Mouse (Mus musculus) midbrain, embryonic 14.5 days (tissue): ENCODE data around the gene Gm20388. TPM values are rescaled to one million over a fixed set of nuclear protein-coding genes. Genes with fewer than 3 reads are reported as not detected.

ENCODE experiments used
- ATAC-seq: fragments of 200-750 bp; cut with Nextera tagmentation; 2 replicates; pipeline ENCODE4 v1.8.0; 2017; ENCODE audit warnings: moderate number of reproducible peaks, moderate library complexity; ENCODE audit not compliant: low FRiP score, low TSS enrichment
- DNase-seq: peaks from one replicate; pipeline ENCODE4 v3.0.0-alpha.2; 2015
- H3K27ac ChIP-seq: fragments of 300-500 bp; sonication (generic); replicated peaks from 2 replicates; pipeline ENCODE4 v1.5.1; 2014; ENCODE audit warnings: mild to moderate bottlenecking, low read depth, low read length, moderate library complexity
- H3K27me3 ChIP-seq: fragments of 300-500 bp; sonication (generic); 2 replicates; pipeline ENCODE4 v1.6.1; 2014; ENCODE audit warnings: low read length, control low read depth, mixed read lengths; ENCODE audit not compliant: control insufficient read depth, insufficient read depth
- H3K36me3 ChIP-seq: fragments of 300-500 bp; sonication (generic); 2 replicates; pipeline ENCODE4 v1.6.1; 2014; ENCODE audit warnings: low read length, control low read depth; ENCODE audit not compliant: control insufficient read depth, insufficient read depth
- H3K4me1 ChIP-seq: fragments of 300-500 bp; sonication (generic); 2 replicates; pipeline ENCODE4 v1.6.1; 2014; ENCODE audit warnings: mild to moderate bottlenecking, antibody characterized with exemption, low read length, control low read depth; ENCODE audit not compliant: control insufficient read depth, insufficient read depth
- H3K4me2 ChIP-seq: fragments of 300-500 bp; sonication (generic); 2 replicates; pipeline ENCODE4 v1.6.1; 2014; ENCODE audit warnings: mild to moderate bottlenecking, low read length, moderate library complexity
- H3K4me3 ChIP-seq: fragments of 300-500 bp; sonication (generic); replicated peaks from 2 replicates; pipeline ENCODE4 v1.5.1; 2014; ENCODE audit warnings: low read depth, low read length
- H3K9ac ChIP-seq: fragments of 300-500 bp; sonication (generic); replicated peaks from 2 replicates; pipeline ENCODE4 v1.6.1; 2014; ENCODE audit warnings: mild to moderate bottlenecking, low read length, moderate library complexity
- H3K9me3 ChIP-seq: fragments of 300-500 bp; sonication (generic); 2 replicates; pipeline ENCODE4 v1.6.1; 2016; ENCODE audit warnings: low read length, control low read depth, mixed read lengths; ENCODE audit not compliant: control insufficient read depth
- WGBS: fragments of 180-500 bp; shearing (Covaris S2); extraction: QIAGEN DNeasy Blood & Tissue Kit; methylation state at CpG from one replicate; pipeline ENCODE4 v1.1.7; 2014; 5-methylcytosine and 5-hydroxymethylcytosine counted together
- polyA plus RNA-seq: library from polyadenylated mRNA; unstranded; fragments of >200 nt; fragmentation: Nextera tagmentation; extraction: Ambion mirVana; gene quantifications from 2 replicates; pipeline ENCODE4 v1.2.1, GENCODE M21; 2014

The Gm20388 gene
- polyA plus RNA-seq, 1 experiment from 2014 or later: 4.1 TPM

DNA sequence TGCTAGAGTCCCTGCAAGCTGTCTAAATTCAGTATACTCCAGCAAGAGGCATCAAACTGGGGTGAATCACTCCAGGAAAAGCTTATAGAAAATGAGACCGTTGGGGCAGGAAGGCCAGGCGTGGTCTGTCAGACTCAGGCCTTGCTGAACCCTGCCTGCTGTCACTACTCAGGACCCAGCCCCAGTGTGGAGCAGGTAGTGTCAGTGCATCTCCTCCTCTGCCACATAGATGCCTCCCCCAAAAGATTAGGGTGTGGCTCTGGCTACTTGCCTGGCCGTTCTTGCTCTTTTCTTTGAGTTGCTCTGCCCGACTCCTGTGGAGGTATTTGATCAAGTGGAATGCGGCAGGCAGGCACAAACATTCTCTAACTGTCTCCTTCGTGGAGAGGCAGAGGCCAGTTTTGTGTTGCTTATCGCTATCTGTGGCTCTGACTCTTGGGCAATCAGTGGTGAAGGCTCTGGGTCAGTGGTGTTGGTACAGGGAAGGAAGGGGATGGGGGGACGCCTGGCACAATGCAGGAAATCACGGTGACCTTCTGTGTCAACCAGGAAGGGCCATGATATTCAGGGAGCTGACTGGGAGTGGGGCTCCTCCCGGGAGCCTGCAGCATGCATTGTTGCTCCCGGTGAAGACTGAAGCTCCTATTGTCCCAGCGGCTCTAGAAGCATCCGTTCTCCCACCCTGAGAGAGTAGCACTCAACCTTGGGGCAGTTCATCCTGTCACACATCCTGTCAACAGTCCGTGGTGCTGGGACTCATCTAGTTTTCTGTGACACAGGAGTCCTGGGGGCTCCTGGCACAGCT lies 215.9 kb downstream of the Gm20388 start:
- no peaks in the 10 kb centered on the region for H3K9me3 ChIP-seq
- H3K4me1 ChIP-seq: peaks cover 18% of the 10 kb centered on the region
- no peaks in the 10 kb centered on the region for H3K36me3 ChIP-seq
- H3K9ac ChIP-seq: no peak overlapping the region
- H3K27me3 ChIP-seq: no peaks in the 10 kb centered on the region
- no peak overlapping the region for H3K27ac ChIP-seq
- no peak for ATAC-seq
- H3K4me3 ChIP-seq: no peak overlapping the region
- no peak for DNase-seq
- H3K4me2 ChIP-seq: no peak overlapping the region
- WGBS: 21% methylated on average over 14 of the region's 14 CpGs

DNA sequence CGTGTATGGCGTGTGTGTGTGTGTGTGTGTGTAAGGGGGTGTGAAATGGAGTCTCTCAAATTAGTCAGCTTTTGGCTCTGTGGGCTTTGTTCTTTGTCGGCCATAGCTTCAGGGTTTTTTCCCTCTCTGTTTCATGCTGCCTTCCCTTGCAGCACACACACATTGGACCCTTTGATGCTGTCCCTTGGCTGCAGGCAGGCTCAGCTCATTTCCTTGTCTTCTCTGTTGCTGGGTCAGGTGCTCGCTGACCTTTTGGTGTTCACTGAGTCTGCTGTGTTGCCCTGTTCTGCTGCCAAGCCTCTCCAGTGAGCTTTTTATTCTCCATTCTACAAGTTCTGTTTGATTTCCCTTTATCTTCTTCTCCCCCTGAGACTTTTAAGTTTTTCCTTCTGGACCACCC lies 218.9 kb downstream of the Gm20388 start:
- DNase-seq (peak; percentile 53), ATAC-seq (no peak)
- no peaks in the 10 kb centered on the region for H3K9me3 ChIP-seq
- no peak overlapping the region for H3K27ac ChIP-seq
- no peak overlapping the region for H3K4me3 ChIP-seq
- H3K36me3 ChIP-seq: no peaks in the 10 kb centered on the region
- peaks cover 16% of the 10 kb centered on the region for H3K4me1 ChIP-seq
- H3K27me3 ChIP-seq: no peaks in the 10 kb centered on the region
- WGBS: 44% methylated on average over 4 of the region's 4 CpGs
- H3K9ac ChIP-seq: no peak overlapping the region
- H3K4me2 ChIP-seq: no peak overlapping the region

DNA sequence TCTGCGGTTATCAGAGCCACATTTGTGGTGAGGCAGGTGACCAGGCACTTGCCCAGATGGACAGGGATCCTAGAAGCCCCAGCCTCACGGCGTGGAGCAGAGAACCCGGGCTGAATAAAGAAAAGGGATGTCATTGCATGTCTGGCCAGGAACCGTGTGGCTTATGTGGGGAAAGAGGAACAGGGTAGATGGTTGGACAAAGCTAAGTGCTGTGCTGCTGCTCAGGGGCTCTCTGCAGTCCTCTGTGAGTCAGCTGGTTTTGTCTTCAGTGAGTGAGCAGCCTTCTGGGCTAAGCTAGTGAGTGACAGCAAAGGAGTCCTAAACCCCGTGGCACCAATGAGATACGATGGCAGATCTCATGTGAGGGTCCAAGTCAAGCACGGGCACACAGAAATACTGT lies 220.5 kb downstream of the Gm20388 start:
- DNase-seq: no peak
- 83% methylated on average over 8 of the region's 8 CpGs for WGBS
- Histone ChIP-seq H3K4me2 (no peak overlapping the region), H3K36me3 (no peaks in the 10 kb centered on the region), H3K27ac (no peak overlapping the region), H3K4me3 (no peak overlapping the region), H3K4me1 (peaks cover 8% of the 10 kb centered on the region; the same call in 1 of the 2 replicates), H3K9me3 (no peaks in the 10 kb centered on the region), H3K9ac (no peak overlapping the region), H3K27me3 (no peaks in the 10 kb centered on the region)
- ATAC-seq: no peak

DNA sequence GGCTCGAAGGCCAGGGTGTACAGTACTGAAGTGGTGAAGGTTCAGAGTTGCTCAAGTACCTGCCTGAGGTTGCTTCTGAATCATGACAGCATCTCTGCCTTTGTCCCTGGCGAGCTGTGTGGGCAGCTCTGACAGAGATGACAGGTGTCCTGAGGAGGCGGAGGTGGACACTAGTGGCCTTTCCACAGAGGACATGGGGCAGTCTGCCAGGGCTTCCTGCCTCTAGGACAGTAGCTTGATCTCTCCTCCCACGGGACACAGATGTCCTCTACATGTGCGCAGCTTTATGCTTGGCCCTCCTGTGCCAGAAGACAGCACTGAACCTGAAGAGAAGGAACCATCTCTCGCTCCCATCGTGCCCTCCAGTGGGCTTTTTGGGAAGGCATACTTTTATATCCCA lies 222.5 kb downstream of the Gm20388 start:
- H3K9me3 ChIP-seq: no peaks in the 10 kb centered on the region
- H3K4me1 ChIP-seq: no peaks in the 10 kb centered on the region
- H3K27ac ChIP-seq: no peak overlapping the region
- H3K9ac ChIP-seq: no peak overlapping the region
- ATAC-seq (no peak), DNase-seq (no peak)
- H3K4me3 ChIP-seq: no peak overlapping the region
- H3K27me3 ChIP-seq: no peaks in the 10 kb centered on the region
- H3K4me2 ChIP-seq: no peak overlapping the region
- 88% methylated on average over 7 of the region's 7 CpGs for WGBS
- no peaks in the 10 kb centered on the region for H3K36me3 ChIP-seq

DNA sequence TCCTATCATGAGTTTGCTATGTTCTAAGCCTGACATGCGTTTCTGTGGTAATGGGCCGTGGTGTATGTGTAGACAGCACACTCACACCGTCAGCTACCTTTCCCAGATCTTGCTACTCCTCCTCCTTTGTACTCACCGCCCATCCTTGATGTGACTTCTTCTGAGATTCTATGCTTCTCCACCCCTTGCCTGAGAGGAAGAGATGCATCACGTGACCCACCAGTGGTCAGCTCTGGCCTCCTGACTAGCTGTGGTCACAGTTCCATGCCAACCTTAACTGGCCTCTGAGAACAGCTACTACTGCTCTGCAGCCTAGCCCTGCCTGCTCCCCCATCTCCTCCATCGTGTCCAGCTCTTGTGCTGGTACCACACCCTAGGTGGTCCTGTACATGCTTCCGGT lies 225.0 kb downstream of the Gm20388 start:
- Histone ChIP-seq H3K4me1 (no peaks in the 10 kb centered on the region), H3K36me3 (no peaks in the 10 kb centered on the region), H3K9ac (no peak overlapping the region), H3K4me3 (no peak overlapping the region), H3K9me3 (no peaks in the 10 kb centered on the region), H3K27ac (no peak overlapping the region), H3K4me2 (no peak overlapping the region), H3K27me3 (no peaks in the 10 kb centered on the region)
- no peak for DNase-seq
- 93% methylated on average over 7 of the region's 7 CpGs for WGBS
- ATAC-seq: no peak

DNA sequence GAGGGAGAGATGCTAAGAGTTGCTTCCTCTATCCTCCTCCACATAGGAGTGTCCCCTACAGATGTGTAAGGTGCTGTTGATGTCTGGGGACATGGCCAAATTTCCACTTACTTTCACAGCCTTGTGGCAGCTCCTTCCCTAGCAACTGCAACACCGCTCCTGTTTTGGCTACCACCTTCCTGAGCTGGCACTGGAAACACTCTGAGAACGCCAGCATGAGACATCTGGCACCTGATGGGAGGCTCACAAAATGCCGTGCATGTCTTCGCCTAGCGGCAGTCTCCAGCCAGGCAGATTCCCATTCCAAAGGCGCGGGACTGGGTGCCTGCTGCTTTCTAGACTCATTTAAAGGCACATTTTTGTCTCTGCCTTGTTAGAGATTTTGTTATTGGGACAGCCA lies 226.0 kb downstream of the Gm20388 start:
- H3K4me3 ChIP-seq: no peak overlapping the region
- no peaks in the 10 kb centered on the region for H3K36me3 ChIP-seq
- 58% methylated on average over 7 of the region's 7 CpGs for WGBS
- H3K27me3 ChIP-seq: no peaks in the 10 kb centered on the region
- H3K4me2 ChIP-seq: no peak overlapping the region
- H3K4me1 ChIP-seq: no peaks in the 10 kb centered on the region
- no peaks in the 10 kb centered on the region for H3K9me3 ChIP-seq
- no peak overlapping the region for H3K27ac ChIP-seq
- no peak for ATAC-seq
- DNase-seq: no peak
- H3K9ac ChIP-seq: no peak overlapping the region

DNA sequence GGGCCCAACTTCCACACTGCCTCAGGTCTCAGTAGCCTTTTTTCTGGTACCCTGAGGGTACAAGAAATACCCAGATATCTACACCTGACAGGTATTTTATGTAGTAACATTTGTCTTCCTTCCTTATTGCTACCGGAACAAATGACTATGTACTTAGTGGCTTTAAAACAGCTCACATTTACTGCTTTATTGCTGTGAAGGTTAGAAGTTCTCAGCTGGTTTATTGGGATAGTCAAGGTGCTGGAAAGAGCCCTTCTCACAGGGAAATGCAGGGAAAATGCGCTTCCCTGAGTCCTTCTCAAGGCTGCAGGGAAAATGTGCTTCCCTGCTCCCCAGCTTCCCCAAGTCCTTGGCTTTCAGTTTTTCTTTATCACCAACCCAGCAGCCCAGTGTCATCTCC lies 228.3 kb downstream of the Gm20388 start:
- Histone ChIP-seq H3K9ac (no peak overlapping the region), H3K27ac (no peak overlapping the region), H3K4me3 (no peak overlapping the region), H3K9me3 (no peaks in the 10 kb centered on the region), H3K36me3 (no peaks in the 10 kb centered on the region), H3K4me2 (no peak overlapping the region), H3K27me3 (no peaks in the 10 kb centered on the region), H3K4me1 (peaks cover 4% of the 10 kb centered on the region)
- WGBS: 96% methylated on average over 2 of the region's 2 CpGs
- DNase-seq (no peak), ATAC-seq (no peak)

DNA sequence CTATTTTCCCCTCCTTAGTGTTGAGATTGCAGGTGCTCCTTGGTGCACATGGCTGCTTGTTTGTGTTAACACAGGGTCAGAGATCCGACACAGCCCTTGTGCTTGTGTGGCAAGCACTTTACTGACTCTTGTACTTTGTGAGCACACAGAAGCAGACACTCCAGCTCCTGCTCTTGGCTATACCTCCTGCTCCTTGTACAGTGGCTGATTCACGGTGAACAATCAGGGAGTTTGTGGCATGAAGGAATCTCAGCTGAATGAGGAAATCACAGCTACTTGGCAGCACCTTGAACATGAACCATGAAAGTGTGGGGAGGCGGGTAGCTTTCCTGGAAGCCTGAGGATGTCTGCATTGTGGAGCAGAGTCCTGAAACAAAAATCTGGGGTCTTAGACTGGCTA lies 230.1 kb downstream of the Gm20388 start:
- H3K4me2 ChIP-seq: no peak overlapping the region
- 77% methylated on average over 3 of the region's 3 CpGs for WGBS
- H3K27me3 ChIP-seq: no peaks in the 10 kb centered on the region
- no peak overlapping the region for H3K4me3 ChIP-seq
- H3K27ac ChIP-seq: no peak overlapping the region
- H3K9me3 ChIP-seq: no peaks in the 10 kb centered on the region
- ATAC-seq: no peak
- H3K4me1 ChIP-seq: peaks cover 22% of the 10 kb centered on the region
- no peak for DNase-seq
- no peak overlapping the region for H3K9ac ChIP-seq
- no peaks in the 10 kb centered on the region for H3K36me3 ChIP-seq

DNA sequence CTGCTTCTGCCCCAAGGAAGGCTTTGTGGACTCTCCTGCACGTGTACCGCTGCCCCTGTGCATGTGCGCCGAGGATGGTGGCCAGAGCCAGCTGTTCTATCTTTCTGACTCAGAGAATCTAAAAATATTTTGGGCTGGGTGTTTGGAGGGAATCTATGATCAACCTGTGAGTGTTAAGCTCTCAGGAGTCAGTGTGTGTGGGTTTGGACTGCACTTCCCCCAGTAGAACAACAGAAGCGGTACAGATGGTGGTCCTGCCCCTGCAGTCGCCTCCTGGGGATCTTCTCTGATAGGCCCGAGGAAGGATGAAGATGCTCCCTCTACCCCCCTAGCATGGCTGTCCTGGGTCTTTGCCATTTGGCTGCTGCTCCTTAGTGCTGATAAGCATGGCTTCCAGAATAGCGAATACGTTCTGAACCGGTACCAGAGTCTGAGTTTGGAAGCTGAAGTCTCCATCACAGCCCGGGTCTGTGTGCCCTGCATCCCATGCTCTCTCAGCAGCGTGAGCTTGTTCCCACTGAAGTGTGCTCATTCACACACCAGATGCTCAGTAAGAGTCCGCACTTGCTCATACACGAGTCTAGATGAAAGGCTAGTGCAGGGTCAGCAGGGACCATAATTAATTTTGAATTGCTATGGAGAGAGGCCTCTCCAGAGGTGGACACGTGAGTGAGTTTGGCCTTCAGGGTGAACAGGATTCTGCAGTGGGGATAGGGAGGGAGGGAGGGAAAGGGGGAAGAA lies 233.4 kb downstream of the Gm20388 start:
- H3K27me3 ChIP-seq: no peaks in the 10 kb centered on the region
- peaks cover 22% of the 10 kb centered on the region for H3K4me1 ChIP-seq
- H3K27ac ChIP-seq: peak overlapping the region; percentile 81
- H3K9me3 ChIP-seq: no peaks in the 10 kb centered on the region
- peak overlapping the region; percentile 20; the same call in 1 of the 2 replicates for H3K9ac ChIP-seq
- ATAC-seq (peak; percentile 43), DNase-seq (peak; percentile 57)
- WGBS: 56% methylated on average over 15 of the region's 15 CpGs
- 0 out of 2 replicates have a peak, but pooled peaks cover 9% of the 10 kb centered on the region for H3K36me3 ChIP-seq
- no peak overlapping the region for H3K4me2 ChIP-seq
- no peak overlapping the region for H3K4me3 ChIP-seq
